Mouse (Mus musculus) spleen, adult 2 months (tissue): ENCODE data around the gene Ina.

Source experiments
- CTCF ChIP-seq: fragments of 200-500 bp; IDR thresholded peaks from 2 replicates; pipeline ENCODE4 v1.5.1; 2011; ENCODE audit warnings: mild to moderate bottlenecking, inconsistent platforms; ENCODE audit not compliant: insufficient read depth, insufficient read length, insufficient replicate concordance; ENCODE audit errors: extremely low read depth
- POLR2A ChIP-seq: fragments of 200-500 bp; IDR thresholded peaks from 2 replicates; pipeline ENCODE4 v1.6.1; 2011; ENCODE audit warnings: low read depth, low read length, inconsistent platforms

GRCm38 (mm10) chr19:47043608-47044007 is 29.1 kb downstream of the Ina start:
- TF ChIP-seq CTCF = no peak
- no peak for TF ChIP-seq POLR2A
